ENCODE assay signal across 24 mouse cellular contexts in the genomic region with DNA sequence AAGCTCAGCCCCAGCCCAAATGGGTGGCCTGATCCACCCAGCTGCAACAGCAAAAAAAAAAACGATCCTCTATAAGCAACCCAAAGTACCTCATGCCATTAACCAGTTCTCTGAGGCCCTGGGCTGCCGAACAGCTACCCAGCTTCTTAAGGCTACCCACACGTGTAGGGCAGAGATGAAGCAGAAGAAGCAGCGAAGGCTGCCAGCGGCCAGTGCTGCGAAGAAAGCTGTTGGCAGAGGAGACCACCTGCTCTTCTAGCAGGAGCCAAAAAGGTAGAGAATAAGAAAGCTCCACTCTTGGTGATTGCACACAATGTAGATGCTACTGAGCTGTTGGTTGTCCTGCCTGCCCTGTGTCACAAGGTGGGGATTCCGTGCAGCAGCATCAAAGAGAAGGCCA. TPM values are rescaled to one million over a fixed set of nuclear protein-coding genes. Genes with fewer than 3 reads are reported as not detected.
DNase-seq lines count a peak whose midpoint lies in the region; ATAC-seq and TF ChIP-seq lines count a peak whose summit lies in the region.
"Had no signal": no experiment of that assay in that cellular context is flagged by ENCODE, and none has a peak within 500 bp of the region (broad histone marks: within the 10 kb centered on the region; RNA-seq: fewer than 3 reads in every experiment).

No protein-coding gene starts in this region.

- H3K4me3 ChIP-seq in forebrain, embryonic 10.5 days: 0 out of 2 replicates have a peak overlapping the region, but pooled peaks have one; percentile 75
- H3K4me3 ChIP-seq in forebrain, embryonic 11.5 days (ENCODE audit: low read depth, low read length): no peak overlapping the region
- no peak overlapping the region for H3K4me3 ChIP-seq in hindbrain, embryonic 13.5 days
- no peak overlapping the region for H3K4me3 ChIP-seq in hindbrain, embryonic 16.5 days (ENCODE audit: low read length)
- peak overlapping the region; percentile 70 for H3K4me3 ChIP-seq in testis, adult 2 months (ENCODE audit: control insufficient read depth, low read depth, low read length)
- H3K4me3 ChIP-seq: heart, embryonic 15.5 days; limb, embryonic 10.5 days; liver, embryonic 15.5 days; lung, embryonic 15.5 days; megakaryocyte, embryonic 14.5 days; stomach, embryonic 15.5 days had no signal

- DNase-seq in forebrain, embryonic 10.5 days (ENCODE audit: extremely low spot score, low spot score): no peak
- no peak for DNase-seq in forebrain, embryonic 11.5 days (ENCODE audit: low spot score)
- DNase-seq in testis, postnatal 14 days (ENCODE audit: low spot score): no peak
- DNase-seq in retina, postnatal 1 day: no peak
- DNase-seq: adrenal gland, postnatal 25 days; cerebellum, adult 9-11 months; gastrocnemius, postnatal 36 days; heart, postnatal 36 days; kidney, adult 11 months; liver; lung, postnatal 36 days; right cerebral cortex, adult 18-20 months; thymus, adult 2 months; thymus, postnatal 4 days had no signal

- no peaks in the 10 kb centered on the region for H3K36me3 ChIP-seq in forebrain, embryonic 10.5 days (replicated peaks)
- no peaks in the 10 kb centered on the region; the same call in 1 of the 2 replicates for H3K36me3 ChIP-seq in forebrain, embryonic 11.5 days (ENCODE audit: control insufficient read depth, insufficient read depth, low read length)
- no peaks in the 10 kb centered on the region for H3K36me3 ChIP-seq in hindbrain, embryonic 13.5 days
- no peaks in the 10 kb centered on the region for H3K36me3 ChIP-seq in hindbrain, embryonic 16.5 days (ENCODE audit: control insufficient read depth, insufficient read depth, low read length)
- no peaks in the 10 kb centered on the region for H3K36me3 ChIP-seq in testis, adult 2 months (ENCODE audit: control insufficient read depth, insufficient read depth, low read length)
- H3K36me3 ChIP-seq: heart, embryonic 15.5 days; limb, embryonic 10.5 days; liver, embryonic 15.5 days; lung, embryonic 15.5 days; neural tube, embryonic 13.5 days; stomach, embryonic 15.5 days had no signal

- H3K27me3 ChIP-seq in forebrain, embryonic 10.5 days (ENCODE audit: poor library complexity, severe bottlenecking): peaks cover 26% of the 10 kb centered on the region
- peaks cover 2% of the 10 kb centered on the region; the same call in 1 of the 2 replicates for H3K27me3 ChIP-seq in forebrain, embryonic 11.5 days (ENCODE audit: control insufficient read depth, insufficient read depth, low read length)
- peaks cover 11% of the 10 kb centered on the region for H3K27me3 ChIP-seq in hindbrain, embryonic 13.5 days
- no peaks in the 10 kb centered on the region for H3K27me3 ChIP-seq in hindbrain, embryonic 16.5 days (replicated peaks; ENCODE audit: control insufficient read depth, insufficient read depth, low read length)
- H3K27me3 ChIP-seq in testis, adult 2 months (ENCODE audit: control insufficient read depth, insufficient read depth, low read length): no peaks in the 10 kb centered on the region
- H3K27me3 ChIP-seq: heart, embryonic 15.5 days; lung, embryonic 15.5 days; stomach, embryonic 15.5 days had no signal

- H3K27ac ChIP-seq in forebrain, embryonic 10.5 days: peak overlapping the region; percentile 94
- H3K27ac ChIP-seq in forebrain, embryonic 11.5 days (ENCODE audit: low read depth, low read length): no peak overlapping the region
- H3K27ac ChIP-seq in hindbrain, embryonic 13.5 days: no peak overlapping the region
- no peak overlapping the region for H3K27ac ChIP-seq in hindbrain, embryonic 16.5 days (ENCODE audit: low read depth, low read length)
- H3K27ac ChIP-seq in testis, adult 2 months (ENCODE audit: control insufficient read depth, insufficient read depth, low read depth, low read length): no peak overlapping the region
- H3K27ac ChIP-seq: heart, embryonic 15.5 days; limb, embryonic 10.5 days; liver, embryonic 15.5 days; lung, embryonic 15.5 days; neural tube, embryonic 13.5 days; stomach, embryonic 15.5 days had no signal

- no peak for TF ChIP-seq POLR2A in testis, adult 2 months (IDR thresholded peaks at IDR 0.05; ENCODE audit: control insufficient read depth, low read depth, low read length)

- no peak overlapping the region for H3K9ac ChIP-seq in forebrain, embryonic 11.5 days (ENCODE audit: low read length)
- no peak overlapping the region for H3K9ac ChIP-seq in hindbrain, embryonic 13.5 days
- no peak overlapping the region for H3K9ac ChIP-seq in hindbrain, embryonic 16.5 days (ENCODE audit: low read depth, low read length)
- H3K9ac ChIP-seq: heart, embryonic 15.5 days; liver, embryonic 15.5 days; lung, embryonic 15.5 days; neural tube, embryonic 13.5 days; stomach, embryonic 15.5 days had no signal

- no peak for ATAC-seq in forebrain, embryonic 11.5 days (replicated peaks; ENCODE audit: low FRiP score)
- ATAC-seq in hindbrain, embryonic 13.5 days (ENCODE audit: low FRiP score): no peak
- no peak for ATAC-seq in hindbrain, embryonic 16.5 days

- no peak for TF ChIP-seq CTCF in testis, adult 2 months (IDR thresholded peaks at IDR 0.05; ENCODE audit: control insufficient read depth, insufficient read depth, insufficient replicate concordance, low read depth, low read length)

- H3K4me1 ChIP-seq in forebrain, embryonic 10.5 days: peaks cover 51% of the 10 kb centered on the region
- peaks cover 9% of the 10 kb centered on the region for H3K4me1 ChIP-seq in forebrain, embryonic 11.5 days (replicated peaks; ENCODE audit: control insufficient read depth, insufficient read depth, low read length)
- peaks cover 21% of the 10 kb centered on the region for H3K4me1 ChIP-seq in hindbrain, embryonic 13.5 days (replicated peaks)
- peaks cover 8% of the 10 kb centered on the region for H3K4me1 ChIP-seq in hindbrain, embryonic 16.5 days (ENCODE audit: control insufficient read depth, insufficient read depth, low read depth, low read length)
- peaks cover 5% of the 10 kb centered on the region for H3K4me1 ChIP-seq in testis, adult 2 months (ENCODE audit: control insufficient read depth, insufficient read depth, low read length)
- H3K4me1 ChIP-seq: stomach, embryonic 15.5 days had no signal

- H3K9me3 ChIP-seq in forebrain, embryonic 10.5 days: no peaks in the 10 kb centered on the region
- H3K9me3 ChIP-seq in forebrain, embryonic 11.5 days (ENCODE audit: control insufficient read depth, low read length): no peaks in the 10 kb centered on the region
- no peaks in the 10 kb centered on the region for H3K9me3 ChIP-seq in hindbrain, embryonic 13.5 days
- no peaks in the 10 kb centered on the region for H3K9me3 ChIP-seq in hindbrain, embryonic 16.5 days (ENCODE audit: control insufficient read depth, low read length)
- H3K9me3 ChIP-seq: heart, embryonic 15.5 days; limb, embryonic 10.5 days; liver, embryonic 15.5 days; lung, embryonic 15.5 days; megakaryocyte, embryonic 14.5 days; neural tube, embryonic 13.5 days; stomach, embryonic 15.5 days had no signal

- 40% methylated on average over 7 of the region's 7 CpGs for WGBS in forebrain, embryonic 10.5 days
- 39% methylated on average over 7 of the region's 7 CpGs for WGBS in forebrain, embryonic 11.5 days
- WGBS in hindbrain, embryonic 13.5 days: 52% methylated on average over 7 of the region's 7 CpGs
- 43% methylated on average over 7 of the region's 7 CpGs for WGBS in hindbrain, embryonic 16.5 days

- no peak overlapping the region for H3K4me2 ChIP-seq in forebrain, embryonic 11.5 days (ENCODE audit: low read depth, low read length, severe bottlenecking)
- peak overlapping the region; percentile 74; the same call in 1 of the 2 replicates for H3K4me2 ChIP-seq in hindbrain, embryonic 13.5 days
- no peak overlapping the region for H3K4me2 ChIP-seq in hindbrain, embryonic 16.5 days (ENCODE audit: low read length)
- H3K4me2 ChIP-seq: heart, embryonic 15.5 days; liver, embryonic 15.5 days; stomach, embryonic 15.5 days had no signal

RNA-seq across cellular contexts. Expression of a gene that starts 1.8 kb away (rescaled TPM):
- polyA plus RNA-seq in forebrain, embryonic 10.5 days (2016; fragmentation: Nextera tagmentation; extraction: Ambion mirVana): 12.0 and 14.7 TPM in 2 replicates
- polyA plus RNA-seq in forebrain, embryonic 11.5 days (2014; fragmentation: Nextera tagmentation; extraction: Ambion mirVana): 15.2 and 16.9 TPM in 2 replicates
- 11.2 and 12.0 TPM in 2 replicates for polyA plus RNA-seq in hindbrain, embryonic 13.5 days (2015; fragmentation: Nextera tagmentation; extraction: Ambion mirVana)
- 12.7 and 13.2 TPM in 2 replicates for polyA plus RNA-seq in hindbrain, embryonic 16.5 days (2015; fragmentation: Nextera tagmentation; extraction: Ambion mirVana)
- polyA plus RNA-seq in testis, adult 2 months (2012; rRNA removed): 120 and 127 TPM in 2 replicates

Comparison
In these comparisons a context has a peak if more than half of its experiments do, and no peak if none do; other contexts are left out.
1. H3K4me3 ChIP-seq: peak in forebrain, embryonic 10.5 days (single experiment) and testis, adult 2 months (single experiment); none in forebrain, embryonic 11.5 days (single experiment), hindbrain, embryonic 13.5 days (single experiment) and hindbrain, embryonic 16.5 days (single experiment).